Mouse (Mus musculus) heart, embryonic 14.5 days (tissue): ENCODE measurements around the gene Olfr1378. TPM values are rescaled to one million over a fixed set of nuclear protein-coding genes. Genes with fewer than 3 reads are reported as not detected.

Source experiments
- ATAC-seq: fragments of 200-750 bp; cut with Nextera tagmentation; 2 replicates; pipeline ENCODE4 v1.8.0; 2017; ENCODE audit warnings: low read depth, moderate TSS enrichment; ENCODE audit not compliant: insufficient number of reproducible peaks, insufficient read depth, low FRiP score
- H3K27ac ChIP-seq, 2 experiments: fragments of 200-500 bp in 1 of 2; fragments of 300-500 bp in 1 of 2; sonication (generic) in 1 of 2; replicated peaks in 1 of 2; 2 replicates each; pipeline ENCODE4 v1.5.1; 2012 to 2014; ENCODE audit warnings: low read depth in 2 of 2, low read length in 2 of 2, control low read depth in 1 of 2, mild to moderate bottlenecking in 1 of 2, mixed read lengths in 1 of 2; ENCODE audit not compliant: control insufficient read depth in 1 of 2, insufficient read depth in 1 of 2
- H3K27me3 ChIP-seq: fragments of 300-500 bp; sonication (generic); 2 replicates; pipeline ENCODE4 v1.6.1; 2014; ENCODE audit warnings: mild to moderate bottlenecking, low read length, control low read depth; ENCODE audit not compliant: control insufficient read depth, insufficient read depth
- H3K36me3 ChIP-seq: fragments of 300-500 bp; sonication (generic); 2 replicates; pipeline ENCODE4 v1.6.1; 2014; ENCODE audit warnings: mild to moderate bottlenecking, control low read depth, low read length, mixed read lengths; ENCODE audit not compliant: control insufficient read depth, insufficient read depth
- H3K4me1 ChIP-seq, 2 experiments: fragments of 200-500 bp in 1 of 2; fragments of 300-500 bp in 1 of 2; sonication (generic) in 1 of 2; 2 replicates each; pipeline ENCODE4 v1.6.1; 2012 to 2014; ENCODE audit warnings: low read length in 2 of 2, control low read depth in 1 of 2, mixed read lengths in 1 of 2; ENCODE audit not compliant: control insufficient read depth in 2 of 2, insufficient read depth in 2 of 2
- H3K4me2 ChIP-seq: fragments of 300-500 bp; sonication (generic); 2 replicates; pipeline ENCODE4 v1.6.1; 2014; ENCODE audit warnings: mild to moderate bottlenecking, low read length
- H3K4me3 ChIP-seq, 2 experiments: fragments of 200-500 bp in 1 of 2; fragments of 300-500 bp in 1 of 2; sonication (generic) in 1 of 2; 2 replicates each; pipeline ENCODE4 v1.5.1; 2012 to 2014; ENCODE audit warnings: low read length in 2 of 2, mild to moderate bottlenecking in 2 of 2, control low read depth in 1 of 2, low read depth in 1 of 2, moderate library complexity in 1 of 2; ENCODE audit not compliant: control insufficient read depth in 1 of 2, insufficient read depth in 1 of 2
- H3K9ac ChIP-seq: fragments of 300-500 bp; sonication (generic); 2 replicates; pipeline ENCODE4 v1.6.1; 2014; ENCODE audit warnings: mild to moderate bottlenecking, low read length
- H3K9me3 ChIP-seq: fragments of 300-500 bp; sonication (generic); 2 replicates; pipeline ENCODE4 v1.6.1; 2016; ENCODE audit warnings: low read length, control low read depth; ENCODE audit not compliant: control insufficient read depth
- WGBS: fragments of 180-500 bp; shearing (Covaris S2); extraction: QIAGEN DNeasy Blood & Tissue Kit; methylation state at CpG from one replicate; pipeline ENCODE4 v1.1.7; 2014; 5-methylcytosine and 5-hydroxymethylcytosine counted together
- polyA plus RNA-seq: library from polyadenylated mRNA; unstranded; fragments of >200 nt; fragmentation: Nextera tagmentation; extraction: Ambion mirVana; gene quantifications from 2 replicates; pipeline ENCODE4 v1.2.1, GENCODE M21; 2014

The Olfr1378 gene
- polyA plus RNA-seq, result not detected in 2 replicates

- Histone ChIP-seq H3K4me3 (no peak within 1 kb of the TSS), H3K4me2 (no peak within 1 kb of the TSS), H3K9ac (no peak within 1 kb of the TSS), H3K36me3 (no peaks in the 10 kb centered on the region), H3K9me3 (no peaks in the 10 kb centered on the region), H3K27me3 (peaks cover 8% of the 10 kb centered on the region), H3K27ac (no peak within 1 kb of the TSS), H3K4me1 (no peaks in the 10 kb centered on the region)
- no peak for ATAC-seq
- WGBS, result 85% methylated on average over 11 of the region's 11 CpGs
Observed at GRCm38 (mm10) chr11:50966230-50966629, at the start of gene Olfr1378. Gene Olfr1378, plus strand, starts transcription at chr11:50966530.

GRCm38 (mm10) chr11:50930469-50931014 lies 35.8 kb upstream of the Olfr1378 start:
- no peak overlapping the region for H3K27ac ChIP-seq
- 14% methylated on average over 14 of the region's 14 CpGs for WGBS
- no peaks in the 10 kb centered on the region for H3K36me3 ChIP-seq
- no peaks in the 10 kb centered on the region for H3K9me3 ChIP-seq
- ATAC-seq, result no peak
- peak overlapping the region; percentile 98 for H3K4me2 ChIP-seq
- H3K4me3 ChIP-seq, result peak overlapping the region; percentile 80 to 86
- peaks cover 5 to 9% of the 10 kb centered on the region in 2 experiments; a peak in 1 of 4 replicates for H3K4me1 ChIP-seq
- H3K27me3 ChIP-seq, result peaks cover 6% of the 10 kb centered on the region
- H3K9ac ChIP-seq, result peak overlapping the region; percentile 84

GRCm38 (mm10) chr11:50931021-50931420 lies 35.3 kb upstream of the Olfr1378 start:
- H3K27me3 ChIP-seq, result peaks cover 6% of the 10 kb centered on the region
- no peaks in the 10 kb centered on the region for H3K9me3 ChIP-seq
- H3K36me3 ChIP-seq, result no peaks in the 10 kb centered on the region
- H3K27ac ChIP-seq, result peak overlapping the region in 1 of 2 experiments; percentile 11; a peak in 1 of 4 replicates
- H3K9ac ChIP-seq, result peak overlapping the region; percentile 84
- 2% methylated on average over 16 of the region's 16 CpGs for WGBS
- peaks cover 5 to 9% of the 10 kb centered on the region in 2 experiments; a peak in 1 of 4 replicates for H3K4me1 ChIP-seq
- peak; percentile 46; the same call in 1 of the 2 replicates for ATAC-seq
- peak overlapping the region; percentile 80 to 86 for H3K4me3 ChIP-seq
- peak overlapping the region; percentile 98 for H3K4me2 ChIP-seq

GRCm38 (mm10) chr11:50931451-50931866 lies 34.9 kb upstream of the Olfr1378 start, which contains the start of gene Zfp354b:
Gene Zfp354b, minus strand, starts transcription at chr11:50931633.
- Histone ChIP-seq H3K4me3 (peak within 1 kb of the TSS; percentile 80 to 86), H3K27me3 (peaks cover 6% of the 10 kb centered on the region), H3K9ac (peak within 1 kb of the TSS; percentile 84), H3K36me3 (no peaks in the 10 kb centered on the region), H3K4me1 (peaks cover 5 to 9% of the 10 kb centered on the region in 2 experiments; a peak in 1 of 4 replicates), H3K27ac (peak within 1 kb of the TSS in 1 of 2 experiments; percentile 11; a peak in 1 of 4 replicates), H3K4me2 (peak within 1 kb of the TSS; percentile 98), H3K9me3 (no peaks in the 10 kb centered on the region)
- peak; percentile 87 for ATAC-seq
- 1% methylated on average over 18 of the region's 18 CpGs for WGBS

- H3K4me3 ChIP-seq, result peak overlapping the region in 1 of 2 experiments; percentile 80; a peak in 1 of 4 replicates
Observed at GRCm38 (mm10) chr11:50932040-50932439, 34.3 kb upstream of the Olfr1378 start.

GRCm38 (mm10) chr11:50938435-50938834 lies 27.9 kb upstream of the Olfr1378 start:
- Histone ChIP-seq H3K9me3 (no peaks in the 10 kb centered on the region), H3K36me3 (no peaks in the 10 kb centered on the region), H3K4me3 (no peak overlapping the region), H3K4me2 (no peak overlapping the region), H3K27ac (no peak overlapping the region), H3K4me1 (no peaks in the 10 kb centered on the region), H3K9ac (no peak overlapping the region), H3K27me3 (peaks cover 20% of the 10 kb centered on the region; the same call in 1 of the 2 replicates)
- ATAC-seq, result no peak
- 71% methylated on average over 8 of the region's 8 CpGs for WGBS

More at GRCm38 (mm10) chr11:50932040-50932439, 34.3 kb upstream of the Olfr1378 start:
- Histone ChIP-seq H3K4me2 (peak overlapping the region; percentile 98), H3K36me3 (no peaks in the 10 kb centered on the region), H3K9me3 (no peaks in the 10 kb centered on the region), H3K9ac (no peak overlapping the region), H3K4me1 (peaks cover 5 to 9% of the 10 kb centered on the region in 2 experiments; a peak in 1 of 4 replicates), H3K27me3 (peaks cover 6% of the 10 kb centered on the region), H3K27ac (no peak overlapping the region)
- no peak for ATAC-seq
- 79% methylated on average over 1 of the region's 1 CpGs for WGBS

- Histone ChIP-seq H3K27me3 (peaks cover 25% of the 10 kb centered on the region), H3K4me3 (no peak overlapping the region), H3K4me1 (no peaks in the 10 kb centered on the region), H3K9me3 (no peaks in the 10 kb centered on the region), H3K9ac (no peak overlapping the region), H3K4me2 (no peak overlapping the region), H3K27ac (no peak overlapping the region), H3K36me3 (no peaks in the 10 kb centered on the region)
- no peak for ATAC-seq
- WGBS, result 30% methylated on average over 14 of the region's 14 CpGs
Observed at GRCm38 (mm10) chr11:50939621-50940366, 26.5 kb upstream of the Olfr1378 start.
